Mouse (Mus musculus) mesoderm, embryonic 11.5 days (tissue): ENCODE measurements around the gene Gxylt1.
"Not testable (repeated sequence)": the region's sequence is repeated elsewhere in the genome, so short reads cannot be mapped to it uniquely, and the experiment has no call there.

Experiments
- DNase-seq: peaks from one replicate; pipeline ENCODE4 v3.0.0-alpha.2; 2012; ENCODE audit warnings: low read depth, low spot score

Gene Gxylt1

DNA sequence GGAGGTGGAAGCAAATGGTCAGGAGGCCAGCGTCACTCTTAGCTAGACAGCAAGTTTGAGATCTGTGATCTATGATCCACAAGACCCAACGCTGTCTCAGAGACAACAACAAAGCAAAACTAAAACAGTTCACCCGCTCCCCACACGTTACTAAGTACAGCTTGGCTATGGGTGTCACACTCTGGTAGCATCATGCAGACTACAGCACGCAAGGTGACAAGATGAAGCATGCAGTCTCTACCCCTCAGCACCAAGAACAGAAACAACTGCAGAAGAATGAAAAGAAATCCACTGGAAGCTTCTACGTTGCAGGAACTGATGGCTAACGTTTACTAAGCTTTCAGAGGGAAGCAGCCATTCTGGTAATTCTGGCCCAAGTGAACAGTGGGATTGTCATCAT lies 11.4 kb downstream of the Gxylt1 start:
- DNase-seq = no peak

DNA sequence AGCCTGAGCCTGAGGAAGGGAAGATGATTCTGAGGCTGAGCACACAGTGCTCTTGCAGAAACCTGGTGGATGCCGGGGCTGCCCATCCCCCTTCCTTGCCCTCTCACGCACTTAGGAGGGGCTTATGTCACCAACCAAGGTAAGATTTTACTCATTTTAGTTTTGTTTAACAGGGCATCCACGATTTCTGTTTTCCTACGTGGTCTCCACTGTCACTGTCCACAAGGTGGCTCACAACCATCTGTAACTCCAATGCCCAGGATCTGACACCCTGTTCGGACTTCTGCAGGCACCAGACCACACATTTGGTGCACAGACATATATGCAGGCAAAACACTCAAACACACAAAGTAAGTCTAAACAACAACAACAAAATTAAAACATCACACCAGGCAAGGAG lies 12.2 kb downstream of the Gxylt1 start:
- no peak for DNase-seq

GRCm38 (mm10) chr15:93262274-93262673 lies 12.7 kb downstream of the Gxylt1 start:
- DNase-seq = no peak

- DNase-seq = no peak
Measured at GRCm38 (mm10) chr15:93259933-93260332, 15.0 kb downstream of the Gxylt1 start.

GRCm38 (mm10) chr15:93255295-93255694 lies 19.7 kb downstream of the Gxylt1 start:
- no peak for DNase-seq

DNA sequence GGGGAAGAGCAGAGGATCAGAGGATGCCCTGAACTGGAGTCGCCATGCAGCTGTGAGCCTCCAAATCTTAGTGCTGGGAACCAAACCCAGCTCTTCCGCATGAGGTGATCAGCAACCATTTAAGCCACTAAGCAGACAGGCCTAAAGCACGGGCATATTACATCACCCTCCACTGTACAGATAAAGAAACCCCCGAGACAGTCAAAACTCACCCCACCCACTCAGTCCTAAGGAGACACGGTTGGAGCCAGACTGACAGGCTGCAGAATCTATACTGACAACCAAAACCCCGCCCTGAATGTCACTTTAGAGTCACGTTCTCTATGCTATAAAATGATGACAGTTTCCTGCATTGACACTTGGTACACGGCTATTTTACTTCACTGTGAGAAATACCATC lies 21.8 kb downstream of the Gxylt1 start:
- no peak for DNase-seq

DNA sequence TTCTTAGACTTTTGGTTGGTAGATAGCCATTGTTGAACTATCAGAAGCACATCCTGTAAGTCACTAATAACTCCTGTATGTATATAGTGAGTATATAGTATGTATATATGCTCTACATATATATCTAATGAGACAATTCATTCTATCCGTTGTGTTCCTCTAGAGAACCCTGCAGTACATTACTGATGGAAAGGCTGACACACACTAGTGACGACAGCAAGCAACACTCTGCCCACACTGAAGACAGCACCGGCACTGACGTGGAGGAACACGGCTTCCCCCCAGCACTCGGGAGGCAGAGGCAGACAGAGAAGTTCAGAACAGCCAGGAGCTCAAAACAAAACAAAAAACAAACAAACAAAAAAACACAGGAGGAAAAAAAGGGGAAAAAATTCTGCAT lies 22.6 kb downstream of the Gxylt1 start:
- DNase-seq = no peak

- DNase-seq = peak; percentile 63
Measured at GRCm38 (mm10) chr15:93251553-93252250, 23.3 kb downstream of the Gxylt1 start.

- no peak for DNase-seq
Measured at GRCm38 (mm10) chr15:93243202-93243601, 31.8 kb downstream of the Gxylt1 start.

DNA sequence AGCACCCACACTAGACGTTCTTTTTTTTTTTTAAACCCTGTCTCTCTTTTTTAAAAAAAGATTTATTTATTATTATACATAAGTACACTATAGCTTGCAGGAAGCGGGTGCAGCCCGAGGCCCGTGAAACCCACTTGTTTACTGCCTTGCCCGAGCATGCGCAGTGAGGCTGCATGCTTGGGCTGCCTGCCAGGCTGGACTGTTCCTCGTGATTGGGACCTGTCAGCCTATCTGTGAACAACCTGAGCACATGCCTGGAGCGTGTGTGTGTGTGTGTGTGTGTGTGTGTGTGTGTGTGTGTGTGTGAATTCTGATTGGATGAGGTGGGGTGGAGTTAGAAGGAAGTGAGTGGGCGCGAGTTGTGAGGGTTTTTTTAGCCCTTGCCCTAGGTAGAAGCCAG lies 38.5 kb downstream of the Gxylt1 start:
- DNase-seq = not testable (repeated sequence)

- DNase-seq = no peak
Measured at GRCm38 (mm10) chr15:93229028-93229427, 46.0 kb downstream of the Gxylt1 start.

GRCm38 (mm10) chr15:93228375-93228774 lies 46.6 kb downstream of the Gxylt1 start:
- no peak for DNase-seq

DNA sequence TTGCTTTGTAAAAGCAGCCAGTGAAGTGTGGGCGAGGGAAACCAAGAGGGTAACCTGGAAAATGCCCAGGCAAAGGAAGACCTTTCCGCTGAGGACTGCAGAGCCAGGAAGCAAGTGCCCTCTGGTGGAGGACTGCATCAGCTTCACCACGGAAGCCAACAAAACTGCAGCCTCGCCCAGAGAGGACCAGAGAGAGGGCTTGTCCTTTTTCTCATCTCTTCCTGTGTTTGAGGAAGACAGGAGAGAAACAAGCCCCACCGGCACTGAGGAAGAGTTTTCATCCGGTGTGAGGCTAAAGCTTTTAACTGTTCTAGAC lies 47.3 kb downstream of the Gxylt1 start:
- DNase-seq = peak; percentile 59

DNA sequence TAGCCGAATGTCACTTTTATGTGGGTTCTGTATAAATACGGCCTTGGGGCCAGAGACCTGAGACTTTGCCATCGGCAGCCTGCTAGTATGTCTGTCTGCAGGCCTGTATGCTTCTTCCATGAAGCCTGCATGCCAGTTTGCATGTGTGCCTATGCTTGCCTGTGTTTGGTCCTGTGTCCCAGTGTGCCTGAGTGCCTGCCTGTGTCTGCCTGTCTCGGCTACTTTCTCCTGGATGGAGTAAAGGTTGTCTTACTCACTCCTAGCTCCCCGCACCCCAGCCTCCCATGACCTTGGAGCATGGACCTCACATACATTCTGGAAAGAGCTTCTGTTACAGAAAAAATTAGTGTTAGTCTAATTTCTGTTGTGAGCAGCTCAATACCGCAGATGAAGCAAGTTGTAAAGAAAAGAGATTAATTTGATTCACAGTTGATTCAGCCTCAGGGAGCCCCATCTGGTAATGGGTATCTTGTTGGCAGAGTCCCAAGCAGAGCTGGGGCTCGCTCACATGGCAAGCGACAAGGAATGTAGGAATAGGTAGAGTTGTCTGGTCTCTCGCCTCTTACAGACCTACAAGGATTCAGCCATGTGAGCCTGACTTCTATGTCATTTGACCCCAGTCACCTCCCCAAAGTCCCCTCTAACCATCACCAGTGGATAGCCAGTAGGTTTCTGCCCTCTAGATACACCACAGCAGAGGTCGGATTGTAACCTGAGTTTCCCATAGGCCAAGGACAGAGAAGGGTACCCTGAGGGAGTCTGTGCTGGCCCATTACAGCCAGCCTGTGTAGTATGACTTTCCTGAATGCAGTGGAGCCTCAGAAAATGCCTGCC lies 47.8 kb downstream of the Gxylt1 start:
- no peak for DNase-seq

DNA sequence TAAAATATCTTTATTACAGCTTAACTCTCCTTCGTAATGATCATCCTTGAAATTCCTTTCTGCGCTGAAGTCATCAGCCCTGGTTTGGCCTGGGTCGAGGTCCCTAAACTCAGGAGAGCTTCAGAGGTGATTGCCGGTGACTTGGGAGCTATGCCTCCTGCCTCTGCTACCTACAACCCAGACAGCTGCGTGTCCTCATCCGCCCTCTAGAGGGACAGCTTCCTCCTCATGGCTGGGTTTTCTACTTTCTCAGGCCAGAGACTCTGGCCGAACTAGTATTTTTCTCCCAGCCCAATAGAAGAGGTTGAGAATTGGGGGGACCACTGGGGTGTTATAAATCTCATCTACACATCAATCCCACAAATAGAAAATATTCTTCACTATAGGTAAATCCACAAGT lies 52.5 kb downstream of the Gxylt1 start:
- no peak for DNase-seq

DNA sequence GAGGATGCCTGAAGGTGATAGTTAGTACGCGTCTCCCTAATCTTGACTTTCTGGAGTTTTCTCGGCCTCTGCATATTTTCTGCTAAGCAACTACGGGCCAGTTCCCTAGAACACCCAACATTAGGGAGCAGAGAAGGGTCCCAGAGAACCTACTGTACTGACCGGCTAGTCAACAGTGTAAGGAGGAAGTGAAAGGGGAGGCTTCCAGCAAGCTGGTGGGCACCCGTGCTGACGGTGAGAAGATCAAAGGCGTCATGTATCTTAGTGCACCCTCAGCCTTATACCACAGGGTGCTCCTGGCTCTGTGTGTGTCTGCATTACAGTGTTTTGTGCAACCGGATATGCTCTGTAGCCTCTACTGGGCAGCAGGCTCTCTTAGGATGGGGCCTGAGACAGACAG lies 62.4 kb downstream of the Gxylt1 start:
- no peak for DNase-seq

DNA sequence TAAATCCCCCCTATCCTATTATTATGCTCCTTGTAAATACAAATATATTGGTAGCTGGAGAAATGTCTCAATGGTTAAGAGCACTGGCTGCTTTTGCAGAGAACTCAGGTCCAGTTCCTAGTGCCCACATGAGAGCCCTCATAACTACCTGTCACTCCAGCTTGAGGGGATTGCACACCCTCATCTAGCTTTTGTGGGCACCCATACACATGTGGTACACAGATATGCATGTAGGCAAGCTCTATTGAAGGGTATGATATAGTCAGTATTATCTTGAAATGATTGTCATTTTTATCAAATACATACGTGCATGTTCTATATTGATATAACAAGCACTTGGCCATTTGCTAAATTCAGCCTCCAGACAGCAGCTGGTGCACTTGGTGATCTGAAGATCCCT lies 70.1 kb downstream of the Gxylt1 start:
- no peak for DNase-seq

DNA sequence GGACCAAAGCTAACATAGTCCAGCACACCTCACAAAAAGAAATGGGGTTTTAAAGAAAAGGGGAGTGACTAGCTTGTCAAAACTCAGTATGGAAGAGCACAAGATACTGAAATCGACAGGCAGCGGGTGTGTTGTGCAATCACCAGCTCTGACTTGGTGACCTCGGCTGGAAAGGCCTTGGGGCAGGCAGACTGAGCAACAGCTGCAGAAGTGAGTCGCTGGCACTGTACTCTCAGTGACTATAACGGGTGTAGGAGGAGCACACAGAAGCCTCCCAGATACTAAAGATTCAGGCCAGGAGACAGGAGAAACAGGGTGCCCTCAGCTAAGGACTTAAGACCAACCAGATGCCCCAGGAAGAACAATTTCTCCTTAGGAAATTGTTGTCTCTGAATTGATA lies 73.0 kb downstream of the Gxylt1 start:
- no peak for DNase-seq

GRCm38 (mm10) chr15:93191387-93192145 lies 83.4 kb downstream of the Gxylt1 start:
- DNase-seq = no peak
